Mouse (Mus musculus) ES-Bruce4 (cell line): ENCODE measurements at regions not wholly inside any gene's neighbourhood (a gene's known extent, or its start where the extent isn't known, plus 50 kb on each side); places are given as distances from the start of the nearest gene placed in this dataset.

Experiments used
- CTCF ChIP-seq: IDR thresholded peaks from one replicate; pipeline ENCODE4 v1.8.1; 2011; ENCODE audit warnings: low read depth, low read length
- EP300 ChIP-seq: IDR thresholded peaks from 2 replicates; pipeline ENCODE4 v1.6.1; 2011; ENCODE audit warnings: low read depth, low read length; ENCODE audit not compliant: insufficient read depth

- no peak for TF ChIP-seq CTCF
- no peak for TF ChIP-seq EP300
Measured at GRCm38 (mm10) chr11:93696982-93697541, 188.5 kb downstream of the Utp18 start.
